Mouse (Mus musculus): ENCODE measurements around the gene Sars. TPM values are rescaled to one million over a fixed set of nuclear protein-coding genes. Genes with fewer than 3 reads are reported as not detected.
A peak's percentile ranks its signal among the peaks of the same experiment; 100 is the strongest.

Gene Sars
- polyA plus RNA-seq, 1 experiment from 2014 or later = 99.5 TPM

DNA sequence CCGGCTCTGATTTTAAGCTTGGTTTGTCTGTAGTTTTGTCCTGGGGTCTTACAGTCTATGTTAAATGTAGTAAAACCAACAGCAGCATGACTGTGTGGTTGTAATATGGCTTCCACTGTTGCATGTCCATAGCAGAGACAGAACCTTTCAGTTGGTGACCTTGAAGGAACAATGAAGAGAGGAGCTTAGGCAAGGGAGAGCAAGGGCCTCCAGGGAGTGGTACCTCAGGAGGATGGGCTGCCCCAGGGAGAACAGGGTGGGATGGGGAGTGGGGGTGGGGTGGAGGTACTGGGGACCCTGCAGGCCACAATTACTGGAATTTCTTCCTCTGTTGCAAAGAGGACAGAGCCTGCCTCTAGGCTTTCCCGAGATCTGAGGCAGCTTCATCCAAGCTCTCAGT is 7.0 kb upstream of the Sars start:
- no peak overlapping the region for H3K9ac ChIP-seq (ENCODE audit: low read depth, low read length)
- no peaks in the 10 kb centered on the region for H3K36me3 ChIP-seq (ENCODE audit: control insufficient read depth, insufficient read depth)
- no peak overlapping the region for H3K4me3 ChIP-seq (ENCODE audit: low read depth, low read length)
- H3K4me1 ChIP-seq (replicated peaks; ENCODE audit: control insufficient read depth, insufficient read depth, low read length) = no peaks in the 10 kb centered on the region
- no peak overlapping the region for H3K27ac ChIP-seq (ENCODE audit: low read depth, low read length)
- H3K9me3 ChIP-seq (ENCODE audit: control insufficient read depth) = no peaks in the 10 kb centered on the region
- WGBS = 84% methylated on average over 2 of the region's 2 CpGs
- no peaks in the 10 kb centered on the region for H3K27me3 ChIP-seq (replicated peaks; ENCODE audit: control insufficient read depth, insufficient read depth, low read length)
- ATAC-seq = no peak
- no peak overlapping the region for H3K4me2 ChIP-seq (replicated peaks; ENCODE audit: low read depth)
- TF ChIP-seq CTCF (IDR thresholded peaks at IDR 0.05; ENCODE audit: low read depth) = no peak

DNA sequence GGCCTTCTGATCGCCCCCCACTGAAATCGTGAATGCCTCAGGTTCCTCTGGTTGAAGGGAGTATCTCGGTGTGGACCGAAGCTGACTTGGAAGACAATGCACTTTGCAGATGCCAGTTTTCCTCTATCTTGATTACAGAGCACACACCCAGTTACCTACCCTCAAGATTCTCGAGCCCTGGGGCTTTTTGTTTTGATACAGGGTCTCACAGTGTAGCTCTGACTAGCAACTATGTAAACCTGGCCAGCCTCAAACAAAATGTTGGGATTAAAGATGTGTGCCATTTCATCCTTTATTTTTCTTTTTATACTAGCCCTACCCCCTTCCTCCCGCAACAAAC is 327 bp upstream of the Sars start:
- Histone ChIP-seq H3K9ac (ENCODE audit: low read depth, low read length) (peak overlapping the region; percentile 66; the same call in 1 of the 2 replicates), H3K27me3 (replicated peaks; ENCODE audit: control insufficient read depth, insufficient read depth, low read length) (no peaks in the 10 kb centered on the region), H3K9me3 (ENCODE audit: control insufficient read depth) (no peaks in the 10 kb centered on the region), H3K4me3 (ENCODE audit: low read depth, low read length) (peak overlapping the region; percentile 86), H3K27ac (ENCODE audit: low read depth, low read length) (no peak overlapping the region), H3K4me1 (replicated peaks; ENCODE audit: control insufficient read depth, insufficient read depth, low read length) (peaks cover 6% of the 10 kb centered on the region; the same call in 1 of the 2 replicates), H3K4me2 (replicated peaks; ENCODE audit: low read depth) (peak overlapping the region; percentile 81), H3K36me3 (ENCODE audit: control insufficient read depth, insufficient read depth) (no peaks in the 10 kb centered on the region)
- 12% methylated on average over 6 of the region's 6 CpGs for WGBS
- ATAC-seq = peak; percentile 13
- TF ChIP-seq CTCF (IDR thresholded peaks at IDR 0.05; ENCODE audit: low read depth) = no peak

DNA sequence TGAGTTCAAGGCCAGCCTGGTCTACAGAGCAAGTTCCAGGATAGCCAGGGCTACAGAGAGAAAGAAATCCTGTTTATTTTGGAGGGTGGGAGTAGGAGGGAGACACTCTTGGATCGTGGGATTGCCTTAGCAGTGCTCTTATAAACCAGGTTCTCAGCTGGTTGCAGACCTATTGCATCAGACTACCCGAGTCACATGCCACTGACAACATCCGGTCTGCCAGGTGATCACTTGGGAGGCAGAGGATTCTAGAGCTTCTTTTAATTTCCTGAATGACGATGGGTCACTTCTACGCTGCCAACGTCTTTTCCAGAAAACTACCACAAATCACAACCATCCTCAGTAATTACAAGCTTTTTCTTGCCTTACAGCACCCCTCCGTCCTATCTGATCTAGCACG is 980 bp downstream of the Sars start:
- no peaks in the 10 kb centered on the region for H3K27me3 ChIP-seq (replicated peaks; ENCODE audit: control insufficient read depth, insufficient read depth, low read length)
- H3K4me2 ChIP-seq (replicated peaks; ENCODE audit: low read depth) = peak overlapping the region; percentile 81
- peak overlapping the region; percentile 82 for H3K27ac ChIP-seq (ENCODE audit: low read depth, low read length)
- H3K9ac ChIP-seq (ENCODE audit: low read depth, low read length) = peak overlapping the region; percentile 66
- peaks cover 6% of the 10 kb centered on the region; the same call in 1 of the 2 replicates for H3K4me1 ChIP-seq (replicated peaks; ENCODE audit: control insufficient read depth, insufficient read depth, low read length)
- TF ChIP-seq CTCF (IDR thresholded peaks at IDR 0.05; ENCODE audit: low read depth) = no peak
- peak overlapping the region; percentile 86 for H3K4me3 ChIP-seq (ENCODE audit: low read depth, low read length)
- WGBS = 9% methylated on average over 8 of the region's 8 CpGs
- peak; percentile 72 for ATAC-seq
- no peaks in the 10 kb centered on the region for H3K36me3 ChIP-seq (ENCODE audit: control insufficient read depth, insufficient read depth)
- no peaks in the 10 kb centered on the region for H3K9me3 ChIP-seq (ENCODE audit: control insufficient read depth)

DNA sequence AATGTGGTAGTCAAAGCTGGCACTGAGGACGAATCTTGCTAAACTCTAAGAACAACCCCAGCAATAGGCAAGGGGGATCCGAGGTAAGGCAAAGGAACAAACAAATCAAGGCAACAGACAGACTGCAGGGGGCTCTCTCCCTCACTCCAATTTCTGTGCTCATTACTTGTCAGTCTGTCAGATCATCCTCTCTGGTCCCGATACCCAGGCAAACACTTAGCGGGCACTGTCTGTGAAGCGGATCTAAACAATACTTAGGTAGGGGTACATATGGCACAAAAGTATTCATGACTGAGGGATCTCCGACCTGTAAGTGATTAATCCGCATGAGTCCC is 8.7 kb downstream of the Sars start:
- Histone ChIP-seq H3K27me3 (replicated peaks; ENCODE audit: control insufficient read depth, insufficient read depth, low read length) (no peaks in the 10 kb centered on the region), H3K9me3 (ENCODE audit: control insufficient read depth) (no peaks in the 10 kb centered on the region), H3K4me3 (ENCODE audit: low read depth, low read length) (no peak overlapping the region), H3K36me3 (ENCODE audit: control insufficient read depth, insufficient read depth) (peaks cover 49% of the 10 kb centered on the region), H3K4me1 (replicated peaks; ENCODE audit: control insufficient read depth, insufficient read depth, low read length) (no peaks in the 10 kb centered on the region), H3K9ac (ENCODE audit: low read depth, low read length) (no peak overlapping the region), H3K4me2 (replicated peaks; ENCODE audit: low read depth) (no peak overlapping the region), H3K27ac (ENCODE audit: low read depth, low read length) (no peak overlapping the region)
- ATAC-seq = no peak
- 85% methylated on average over 7 of the region's 7 CpGs for WGBS
- TF ChIP-seq CTCF (IDR thresholded peaks at IDR 0.05; ENCODE audit: low read depth) = peak; percentile 28

DNA sequence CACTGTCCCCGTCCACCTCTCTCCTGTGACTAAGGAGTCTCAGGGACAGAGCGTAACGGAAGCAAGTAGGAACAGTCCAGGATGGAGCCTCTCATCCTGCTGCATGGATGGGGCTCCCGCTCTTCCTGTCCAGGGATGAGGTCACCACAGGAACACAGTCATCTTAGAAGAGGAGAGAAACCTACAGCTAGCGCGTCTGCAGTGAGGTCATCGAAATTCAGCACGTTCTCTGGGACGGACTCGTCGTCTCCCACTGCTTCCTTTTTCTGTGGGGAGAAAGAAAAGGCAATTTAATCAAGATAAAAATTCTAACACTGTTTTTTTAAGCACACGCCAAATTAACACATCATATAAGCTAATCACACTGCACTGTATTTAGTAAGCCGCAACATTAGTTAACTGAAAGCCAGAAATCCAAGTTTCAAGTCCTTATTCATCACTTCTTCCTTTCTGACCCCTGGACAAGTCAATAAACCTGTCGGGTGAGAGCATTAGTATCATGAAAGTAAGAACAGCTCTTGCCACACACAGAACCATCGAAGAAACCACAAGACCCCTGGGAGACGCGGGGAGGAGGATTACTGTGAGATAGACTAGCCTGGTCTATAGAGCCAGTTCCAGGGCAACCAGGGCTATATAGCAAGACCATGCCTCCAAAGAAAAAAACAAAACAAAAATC is 9.2 kb downstream of the Sars start:
- ATAC-seq = no peak
- H3K4me3 ChIP-seq (ENCODE audit: low read depth, low read length) = no peak overlapping the region
- no peaks in the 10 kb centered on the region for H3K4me1 ChIP-seq (replicated peaks; ENCODE audit: control insufficient read depth, insufficient read depth, low read length)
- no peak for TF ChIP-seq CTCF (IDR thresholded peaks at IDR 0.05; ENCODE audit: low read depth)
- peaks cover 54% of the 10 kb centered on the region for H3K36me3 ChIP-seq (ENCODE audit: control insufficient read depth, insufficient read depth)
- no peaks in the 10 kb centered on the region for H3K27me3 ChIP-seq (replicated peaks; ENCODE audit: control insufficient read depth, insufficient read depth, low read length)
- no peak overlapping the region for H3K4me2 ChIP-seq (replicated peaks; ENCODE audit: low read depth)
- WGBS = 86% methylated on average over 17 of the region's 17 CpGs
- peak overlapping the region; percentile 28; the same call in 1 of the 2 replicates for H3K27ac ChIP-seq (ENCODE audit: low read depth, low read length)
- H3K9me3 ChIP-seq (ENCODE audit: control insufficient read depth) = no peaks in the 10 kb centered on the region
- no peak overlapping the region for H3K9ac ChIP-seq (ENCODE audit: low read depth, low read length)

DNA sequence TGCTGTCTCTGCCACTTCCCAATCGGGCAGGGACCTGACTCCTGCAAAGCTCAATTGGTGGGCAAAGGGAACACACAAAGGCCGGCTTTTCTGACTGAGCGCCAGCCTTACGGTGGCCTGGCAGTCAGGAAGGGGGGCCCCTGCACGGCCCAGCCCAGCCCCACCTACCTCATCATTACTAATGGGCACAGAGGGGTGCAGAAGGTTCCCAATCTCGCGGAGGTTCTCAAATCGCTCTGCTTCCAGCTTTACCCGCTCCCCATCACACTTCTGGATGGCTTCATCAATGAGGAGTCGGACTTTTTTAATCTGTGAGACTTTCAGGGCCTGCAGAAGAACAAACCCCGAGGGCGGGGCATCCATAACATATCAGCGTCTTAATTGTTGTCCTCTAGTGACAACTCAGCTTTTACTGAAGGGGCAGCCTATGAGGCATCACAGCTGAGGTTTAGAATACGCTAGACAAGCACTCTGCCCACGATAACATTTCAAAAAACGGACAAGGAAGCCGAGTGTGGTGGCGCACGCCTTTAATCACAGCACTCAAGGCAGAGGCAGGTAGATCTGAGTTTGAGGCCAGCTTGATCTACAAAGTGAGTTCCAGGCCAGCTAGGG is 11.0 kb downstream of the Sars start:
- Histone ChIP-seq H3K4me2 (replicated peaks; ENCODE audit: low read depth) (no peak overlapping the region), H3K27me3 (replicated peaks; ENCODE audit: control insufficient read depth, insufficient read depth, low read length) (no peaks in the 10 kb centered on the region), H3K9me3 (ENCODE audit: control insufficient read depth) (no peaks in the 10 kb centered on the region), H3K4me1 (replicated peaks; ENCODE audit: control insufficient read depth, insufficient read depth, low read length) (no peaks in the 10 kb centered on the region), H3K9ac (ENCODE audit: low read depth, low read length) (no peak overlapping the region), H3K27ac (ENCODE audit: low read depth, low read length) (no peak overlapping the region), H3K4me3 (ENCODE audit: low read depth, low read length) (no peak overlapping the region), H3K36me3 (ENCODE audit: control insufficient read depth, insufficient read depth) (peaks cover 69% of the 10 kb centered on the region)
- WGBS = 66% methylated on average over 19 of the region's 19 CpGs
- TF ChIP-seq CTCF (IDR thresholded peaks at IDR 0.05; ENCODE audit: low read depth) = no peak
- ATAC-seq = no peak

All from intestine, postnatal 0 days (tissue).